Mouse (Mus musculus): ENCODE results near the gene Usp35.

Usp35 gene

DNA sequence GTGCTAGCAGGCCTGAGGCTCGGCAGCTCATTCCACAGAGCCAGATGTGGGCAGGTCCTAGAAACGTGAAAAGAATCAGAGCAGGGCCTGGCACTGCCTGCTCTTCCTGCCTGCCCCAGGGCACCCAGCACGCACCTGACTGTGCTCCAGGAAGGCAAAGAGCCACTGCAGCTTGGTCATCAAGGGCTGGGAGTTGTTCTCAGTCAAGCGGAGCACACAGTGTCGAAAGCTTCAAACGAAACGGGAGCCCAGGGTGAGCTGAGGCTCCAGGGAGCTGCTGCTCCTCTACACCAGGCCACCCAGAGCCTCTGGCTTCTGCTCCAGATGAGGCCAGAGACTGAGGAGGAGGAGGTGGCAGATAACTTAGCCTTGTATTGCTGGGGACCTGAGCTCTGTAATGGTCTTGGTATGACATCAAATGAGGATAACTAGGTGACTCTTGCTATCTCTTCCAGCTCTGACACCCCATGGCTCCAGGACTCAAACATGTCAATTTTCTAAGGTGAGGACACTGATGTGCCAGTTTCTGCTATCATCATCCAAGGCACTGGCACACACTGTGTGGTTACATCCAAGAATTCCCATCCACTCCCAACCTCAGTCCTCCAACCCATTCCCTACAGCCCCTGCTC lies 18.3 kb downstream of the Usp35 start:
- in situ Hi-C loops (cut with MseI, MboI) = no loop called here

DNA sequence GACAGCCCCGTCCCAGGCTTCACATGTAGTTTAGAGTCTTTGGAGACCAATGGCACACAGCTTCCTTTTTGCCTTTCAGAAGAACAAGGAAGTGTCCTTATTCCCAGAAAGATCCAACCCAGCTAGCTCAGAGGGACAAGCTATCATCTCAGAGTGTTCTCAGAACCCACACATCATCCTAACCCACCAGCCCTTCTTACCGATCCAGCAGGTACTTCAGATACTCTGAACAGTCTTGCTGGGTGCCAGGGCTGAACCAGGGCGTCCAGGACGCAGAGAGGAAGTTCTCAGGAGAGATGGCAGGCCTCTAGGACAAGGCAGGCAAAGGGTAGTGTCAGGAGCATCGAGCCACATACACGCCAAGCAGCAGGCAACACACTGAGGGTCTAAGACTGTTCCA lies 19.0 kb downstream of the Usp35 start:
- in situ Hi-C loops (cut with MseI, MboI) = no loop called here

DNA sequence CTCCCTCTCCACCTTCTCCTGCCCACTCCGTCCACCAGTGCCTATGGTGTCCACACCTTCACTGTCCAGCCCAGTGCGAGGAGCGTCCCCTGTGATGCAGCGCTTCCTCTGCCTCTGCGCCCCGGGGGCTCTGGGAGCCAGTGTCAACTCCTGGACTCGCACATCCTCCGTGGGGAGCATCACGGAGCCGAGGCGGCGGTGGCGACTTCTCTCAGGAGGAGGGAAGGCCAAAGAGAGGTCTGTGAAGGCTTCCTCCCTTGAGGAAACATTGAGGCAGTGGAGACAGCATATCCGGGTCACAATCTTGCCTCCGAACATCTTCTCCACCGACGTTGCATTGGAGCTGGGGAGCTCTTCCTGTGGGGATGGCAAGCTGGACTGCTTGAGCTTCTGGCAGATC lies 19.6 kb downstream of the Usp35 start:
- in situ Hi-C loops (cut with MseI, MboI) = no loop called here

DNA sequence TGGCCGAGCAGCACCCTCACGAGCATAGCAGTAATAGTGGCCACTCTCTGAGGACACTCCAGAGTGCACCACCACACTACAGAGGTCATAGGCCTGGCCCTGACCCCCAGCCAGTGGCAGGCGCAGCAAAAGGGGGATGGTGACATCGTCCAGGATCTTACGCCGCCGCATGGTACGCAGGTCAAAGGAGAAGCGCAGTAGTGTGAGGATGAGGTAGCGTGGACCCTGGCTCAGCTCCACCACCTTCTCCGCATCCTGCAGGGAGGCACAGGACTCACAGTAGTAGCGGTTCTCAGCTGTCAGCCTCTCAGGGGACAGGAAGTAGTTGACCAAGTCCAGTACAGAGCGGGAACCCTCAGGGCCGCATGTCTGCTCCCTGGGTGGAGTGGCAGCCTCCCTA lies 20.2 kb downstream of the Usp35 start:
- in situ Hi-C loops (cut with MseI, MboI) = no loop called here

DNA sequence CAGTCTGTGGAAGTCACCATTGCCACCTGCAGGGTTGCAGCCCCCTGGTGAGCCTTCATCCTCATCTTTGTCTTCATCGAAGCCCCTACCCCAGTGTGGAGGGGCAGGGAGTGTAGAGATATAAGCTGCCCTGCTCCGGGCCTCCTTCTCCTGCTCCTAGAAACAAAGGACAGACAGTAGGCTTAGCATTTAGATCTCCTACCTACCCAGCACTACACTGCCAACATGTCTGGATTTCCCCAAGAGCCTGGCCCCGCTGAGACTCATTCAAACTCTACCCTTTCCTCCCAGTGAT lies 21.5 kb downstream of the Usp35 start:
- in situ Hi-C loops (cut with MseI, MboI) = no loop called here

DNA sequence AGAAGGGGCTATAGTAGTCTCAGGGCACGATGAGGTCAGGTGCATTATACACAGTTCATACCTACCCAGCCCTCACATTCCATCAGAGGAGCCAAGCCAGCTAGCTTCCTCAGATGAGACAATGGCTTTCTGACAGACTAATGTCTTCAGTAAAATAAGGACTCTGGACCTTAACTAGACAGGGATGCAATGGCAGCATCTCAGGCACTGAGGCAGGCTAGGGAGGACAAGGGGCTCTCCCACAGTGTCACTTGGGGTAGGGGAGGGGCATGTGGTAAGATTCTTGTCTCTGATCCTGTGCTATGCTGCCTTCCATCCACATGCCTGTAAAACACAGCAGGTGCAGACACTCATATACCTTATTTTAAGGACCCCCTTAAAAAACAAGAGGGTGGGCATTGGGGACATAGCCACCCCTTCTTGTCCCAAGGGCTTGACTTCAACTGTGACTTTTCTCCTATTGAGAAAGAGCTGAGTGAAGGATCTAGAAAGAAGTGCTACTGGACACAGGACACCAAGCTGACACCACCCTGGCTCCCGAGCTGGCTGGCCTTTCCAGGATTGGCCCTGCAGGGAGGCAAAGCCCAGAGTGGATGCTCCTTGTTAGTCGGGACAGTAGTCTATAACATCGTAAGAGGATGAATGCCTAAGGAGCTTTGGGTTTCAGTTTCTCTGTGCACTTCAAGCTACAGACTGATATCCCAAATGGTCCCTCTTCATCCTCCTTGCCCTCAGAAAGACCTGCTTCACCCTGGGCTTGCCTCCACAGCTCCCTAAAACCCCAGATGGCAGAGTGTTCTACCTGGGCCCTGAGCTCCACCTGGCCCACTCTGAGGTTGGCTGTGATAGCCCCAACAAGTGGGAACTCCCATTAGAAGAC lies 22.1 kb downstream of the Usp35 start:
- in situ Hi-C loops (cut with MseI, MboI) = no loop called here

DNA sequence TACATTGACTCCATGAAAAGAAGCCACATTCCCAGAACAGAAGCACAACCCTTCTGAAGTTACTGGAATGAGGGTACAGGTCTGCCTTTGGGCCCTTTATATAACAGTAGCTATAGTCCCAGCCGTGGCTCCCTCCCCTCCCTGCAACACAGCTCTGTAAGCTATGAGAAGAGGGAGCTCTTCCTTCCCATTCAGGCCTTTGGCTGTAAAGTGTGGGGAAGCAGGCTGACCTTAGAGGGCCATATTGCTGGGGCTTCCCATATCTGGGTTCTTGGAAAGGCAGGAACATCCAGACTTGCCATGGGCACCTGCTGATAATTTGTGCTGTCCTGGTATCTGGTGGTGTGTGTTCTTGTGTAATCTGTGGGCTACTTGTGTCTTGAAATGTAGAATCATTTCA lies 24.3 kb downstream of the Usp35 start:
- in situ Hi-C loops (cut with MseI, MboI) = no loop called here

DNA sequence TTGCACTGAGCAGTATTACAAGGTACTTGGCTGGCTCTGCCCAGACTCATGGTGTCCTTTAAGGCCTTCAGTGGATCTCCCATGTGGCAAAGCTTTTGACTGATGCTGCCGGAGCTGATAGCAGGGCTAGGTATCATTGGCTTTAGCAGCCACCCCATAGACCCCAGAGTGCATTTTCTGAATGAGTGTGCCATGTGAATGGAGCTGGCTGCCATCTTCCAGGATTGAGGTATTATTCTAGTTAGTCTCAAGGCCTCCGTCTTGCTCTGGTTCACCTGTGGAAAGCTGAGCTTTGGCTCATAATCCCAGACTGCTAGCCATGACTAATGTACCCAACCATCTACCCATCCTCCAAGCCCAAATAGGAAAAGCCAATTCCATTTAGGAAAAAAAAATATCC lies 25.0 kb downstream of the Usp35 start:
- in situ Hi-C loops (cut with MseI, MboI) = no loop called here

DNA sequence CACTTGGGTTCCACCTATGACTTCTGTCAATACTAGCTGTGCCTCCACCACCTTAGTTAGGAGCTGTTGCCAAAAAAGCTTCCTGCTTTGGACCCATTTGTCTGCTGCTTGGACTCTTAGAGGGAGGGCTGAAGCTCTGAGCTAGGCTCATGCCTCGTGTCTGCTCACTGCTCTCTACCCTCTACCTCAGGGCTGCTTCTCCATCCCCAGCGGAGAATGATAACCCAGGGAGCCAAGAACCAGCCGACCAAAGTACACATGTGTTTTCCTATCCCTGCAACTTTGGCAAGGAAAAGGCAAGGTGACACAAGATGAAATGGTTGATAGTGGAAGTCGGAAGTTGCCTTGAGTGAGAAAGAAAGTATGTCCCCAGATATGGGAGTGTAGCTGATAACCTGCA lies 26.6 kb downstream of the Usp35 start:
- in situ Hi-C loops (cut with MseI, MboI) = no loop called here

DNA sequence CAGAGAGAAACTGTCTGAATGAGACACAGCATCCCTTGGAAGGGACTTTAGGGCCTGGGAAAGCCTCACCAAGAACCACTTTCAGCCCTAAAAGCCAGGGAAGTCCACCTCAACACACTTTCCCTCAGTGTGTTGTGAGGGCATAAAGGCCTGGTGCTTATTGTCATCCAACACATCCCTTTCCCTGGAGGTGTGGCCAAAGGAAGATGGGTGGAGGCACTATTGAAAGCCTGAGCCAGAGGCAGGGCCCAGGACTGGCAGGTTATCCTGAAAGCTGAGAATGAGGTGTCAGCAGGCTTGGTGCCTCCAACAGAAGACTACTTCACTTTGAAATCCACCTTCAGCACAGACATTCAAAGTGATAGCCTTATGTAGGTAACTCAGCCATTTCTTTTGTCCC lies 27.3 kb downstream of the Usp35 start:
- in situ Hi-C loops (cut with MseI, MboI) = no loop called here

DNA sequence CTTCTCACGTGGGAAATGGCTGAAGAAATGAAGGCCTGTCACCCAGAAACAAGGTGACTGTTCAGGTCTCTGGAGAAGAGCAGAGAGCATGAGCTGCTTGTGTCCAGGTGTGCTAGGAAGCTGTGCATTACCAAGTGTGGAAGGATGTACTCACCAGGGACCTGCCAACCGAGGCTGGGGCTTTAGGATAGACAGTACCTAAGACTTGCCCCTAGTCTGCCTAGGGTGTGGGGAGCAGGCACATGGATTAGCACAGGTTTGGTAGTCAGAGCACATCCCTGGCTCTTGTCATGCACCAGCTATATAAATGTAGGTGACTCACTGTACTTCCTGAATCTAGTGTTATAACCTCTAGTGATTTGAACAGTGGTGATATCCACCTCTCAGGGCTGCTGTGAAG lies 28.2 kb downstream of the Usp35 start:
- in situ Hi-C loops (cut with MseI, MboI) = no loop called here

DNA sequence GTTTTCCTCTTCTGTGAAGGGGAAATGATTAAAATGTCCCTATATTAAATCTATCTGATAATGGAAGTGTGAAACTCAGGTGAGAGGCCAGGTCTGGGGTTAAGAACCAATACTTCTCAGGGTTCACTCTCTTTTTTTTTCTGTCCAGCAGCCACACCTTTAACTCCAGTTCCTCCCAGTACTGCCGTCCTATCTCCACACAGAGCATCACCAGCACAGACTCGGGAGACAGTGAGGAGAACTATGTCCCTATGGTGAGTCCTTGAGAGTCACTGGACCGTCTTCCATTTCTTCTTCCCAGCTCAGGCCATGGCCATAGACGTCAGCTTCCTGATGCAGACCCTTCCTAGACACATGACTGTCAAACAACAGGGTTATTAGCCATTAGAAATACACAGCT lies 28.9 kb downstream of the Usp35 start:
- in situ Hi-C loops (cut with MseI, MboI) = no loop called here

DNA sequence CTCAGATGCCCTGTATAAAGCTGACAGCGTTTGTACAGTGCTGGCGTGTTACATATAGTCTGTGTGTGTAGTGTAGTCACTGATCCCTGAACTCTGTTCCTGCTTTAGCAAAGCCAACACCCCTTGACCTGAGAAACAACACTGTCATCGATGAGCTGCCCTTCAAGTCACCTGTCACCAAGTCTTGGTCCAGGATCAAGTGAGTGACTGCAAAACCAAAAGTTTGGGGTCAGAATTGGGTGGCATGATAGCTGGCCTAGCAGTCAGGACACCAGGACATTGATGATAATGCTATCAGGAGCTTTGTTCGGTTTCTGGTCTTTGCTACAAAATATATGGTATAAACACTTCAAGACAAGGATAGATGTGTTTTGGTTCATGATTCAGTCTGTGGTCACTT lies 29.6 kb downstream of the Usp35 start:
- in situ Hi-C loops (cut with MseI, MboI) = no loop called here

DNA sequence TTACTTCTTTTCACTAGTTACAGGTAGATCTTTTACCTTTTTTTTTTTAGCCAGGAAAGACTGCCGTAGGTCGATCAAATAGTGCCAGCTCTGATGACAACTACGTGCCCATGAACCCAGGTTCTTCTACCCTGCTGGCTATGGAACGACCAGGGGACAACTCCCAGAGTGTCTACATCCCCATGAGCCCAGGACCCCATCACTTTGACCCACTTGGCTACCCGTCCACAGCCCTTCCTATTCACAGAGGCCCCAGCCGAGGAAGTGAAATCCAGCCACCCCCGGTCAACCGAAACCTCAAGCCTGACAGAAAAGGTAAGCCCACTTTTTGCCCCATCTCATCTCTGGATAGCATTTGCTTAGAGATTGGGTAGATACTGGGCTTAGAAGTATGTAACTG lies 30.5 kb downstream of the Usp35 start:
- in situ Hi-C loops (cut with MseI, MboI) = no loop called here

DNA sequence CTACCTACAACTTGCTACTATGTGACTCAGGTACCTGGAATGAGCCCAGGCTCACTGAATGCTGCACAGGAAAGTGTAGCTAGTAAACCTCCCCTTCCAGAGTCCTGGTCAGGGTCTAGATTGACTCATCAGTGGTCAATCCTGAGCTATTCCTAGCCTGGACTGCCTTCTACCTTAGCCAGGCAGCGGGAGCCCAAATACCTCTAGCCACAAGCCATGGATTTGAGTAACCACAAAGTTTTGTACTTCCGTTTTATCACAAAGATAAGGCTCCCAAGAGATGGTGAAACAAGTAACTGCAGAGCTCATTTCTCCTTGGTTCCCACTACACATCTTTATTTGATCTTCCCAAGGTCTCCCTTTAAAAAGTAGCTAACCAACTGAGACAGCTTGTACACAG lies 30.9 kb downstream of the Usp35 start:
- in situ Hi-C loops (cut with MseI, MboI) = no loop called here

DNA sequence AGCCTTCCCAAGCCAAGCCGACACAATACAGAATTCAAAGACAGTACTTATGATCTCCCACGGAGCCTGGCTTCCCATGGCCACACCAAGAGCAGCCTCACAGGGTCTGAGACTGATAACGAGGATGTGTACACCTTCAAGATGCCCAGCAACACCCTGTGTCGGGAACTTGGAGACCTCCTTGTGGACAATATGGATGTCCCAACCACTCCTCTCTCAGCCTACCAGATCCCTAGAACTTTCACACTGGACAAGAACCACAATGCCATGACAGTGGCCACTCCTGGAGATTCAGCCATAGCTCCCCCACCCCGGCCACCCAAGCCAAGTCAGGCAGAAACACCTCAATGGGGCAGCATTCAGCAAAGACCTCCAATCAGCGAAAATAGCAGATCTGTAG lies 32.9 kb downstream of the Usp35 start:
- in situ Hi-C loops (cut with MseI, MboI) = loop anchor here (5.0 to 10.0 kb wide), 3 partner anchors 214 to 327 kb away; partner anchors contain the start of gene Gab2 (in 1 of the 2)

DNA sequence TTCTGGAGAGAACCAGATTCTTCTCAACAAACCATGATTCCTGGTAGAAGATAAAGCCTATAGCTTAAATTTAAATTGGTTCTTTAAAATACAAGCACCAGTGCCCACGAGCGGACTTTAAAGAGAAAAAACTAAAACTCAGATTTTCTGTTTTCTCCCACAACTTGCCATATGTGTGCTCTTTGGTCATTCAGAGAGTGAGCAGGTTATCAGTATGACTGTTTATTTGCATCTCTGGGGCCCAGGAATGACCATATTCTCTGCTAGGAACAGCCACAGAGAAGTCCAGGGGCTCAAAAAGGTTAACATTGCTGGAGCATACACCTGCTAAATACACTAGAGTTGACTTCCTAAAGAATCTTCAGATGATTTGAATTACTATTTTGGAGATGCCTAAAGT lies 33.5 kb downstream of the Usp35 start:
- in situ Hi-C loops (cut with MseI, MboI) = loop anchor here (5.0 to 10.0 kb wide), 3 partner anchors 213 to 326 kb away; partner anchors contain the start of gene Gab2 (in 1 of the 2)

DNA sequence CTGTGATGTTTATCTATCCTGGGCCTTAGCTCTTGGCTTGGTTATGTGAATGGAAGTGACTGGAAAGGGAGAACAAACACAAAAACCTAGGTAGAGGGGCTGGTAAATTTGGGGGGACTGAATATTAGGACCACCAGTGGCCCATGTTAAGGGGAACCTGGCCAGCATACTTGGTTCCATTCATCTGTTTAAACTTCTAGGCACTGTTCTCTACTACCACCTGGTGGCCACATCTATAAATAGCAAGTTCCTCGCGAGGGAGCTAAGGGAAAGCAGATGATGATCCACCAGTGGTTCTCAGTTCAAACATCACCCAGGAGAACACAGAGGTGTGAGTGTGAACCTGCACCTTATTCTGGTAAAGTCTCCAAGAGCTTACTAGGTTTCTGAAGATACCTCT lies 34.4 kb downstream of the Usp35 start:
- in situ Hi-C loops (cut with MseI, MboI) = loop anchor here (5.0 to 10.0 kb wide), 3 partner anchors 213 to 325 kb away; partner anchors contain the start of gene Gab2 (in 1 of the 2)

DNA sequence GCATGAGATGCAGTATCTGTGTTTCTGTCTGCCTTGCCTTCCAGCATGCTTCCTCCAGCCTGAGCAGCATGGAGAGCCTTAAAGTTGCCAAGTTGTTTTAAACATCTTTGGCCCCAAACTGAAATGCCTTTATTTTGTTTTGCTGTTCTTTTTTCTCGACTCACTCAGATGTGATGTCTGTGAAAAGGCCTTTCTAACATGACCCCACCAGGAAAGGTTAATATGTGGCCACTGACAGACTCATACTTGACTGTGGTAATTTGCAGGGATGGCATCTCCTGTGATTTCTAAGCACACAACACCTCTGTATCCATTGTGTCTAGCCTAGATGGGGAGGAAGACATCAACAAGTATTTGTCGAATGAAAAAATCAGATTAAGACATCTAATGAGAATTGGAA lies 34.8 kb downstream of the Usp35 start:
- in situ Hi-C loops (cut with MseI, MboI) = loop anchor here (5.0 to 10.0 kb wide), 3 partner anchors 212 to 325 kb away; partner anchors contain the start of gene Gab2 (in 1 of the 2)

DNA sequence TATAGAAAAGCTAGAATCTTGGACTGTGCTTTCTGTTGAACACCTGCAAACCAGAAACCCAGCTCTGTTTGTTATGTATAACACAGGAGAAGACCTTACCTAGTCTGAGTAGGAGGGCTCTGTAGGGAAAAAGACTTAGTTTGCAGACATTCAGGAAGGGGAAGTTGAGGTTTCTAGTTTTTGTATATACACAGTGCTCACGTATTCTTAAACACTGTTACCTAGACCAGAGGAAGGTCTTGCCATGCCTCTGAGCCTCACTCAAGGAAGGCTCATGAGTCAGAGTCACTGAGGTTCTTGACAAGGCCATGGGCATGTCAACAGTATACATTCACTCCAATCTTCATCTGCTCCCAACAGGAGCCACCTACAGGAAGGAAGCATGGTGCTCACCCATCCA lies 60.8 kb downstream of the Usp35 start:
- in situ Hi-C loops (cut with MseI, MboI) = no loop called here

DNA sequence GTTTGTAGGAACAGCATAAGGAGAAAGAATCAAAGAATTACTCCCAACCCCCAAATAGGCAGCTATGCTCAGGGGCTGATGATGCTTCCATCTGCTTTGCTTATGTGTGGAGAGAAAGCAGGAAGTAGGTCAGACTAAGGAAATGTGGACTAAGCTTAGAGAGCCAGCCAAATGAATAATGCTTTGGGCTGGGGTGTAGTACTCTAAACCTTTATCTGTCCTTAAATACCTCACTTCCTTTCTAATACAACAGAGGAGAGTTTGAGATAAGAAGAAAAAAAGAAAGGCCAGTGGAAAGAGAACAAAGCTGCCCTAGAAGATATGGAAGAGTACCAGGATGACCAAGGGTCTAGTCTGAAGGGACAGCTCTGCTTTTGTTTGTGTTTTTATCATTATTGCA lies 61.5 kb downstream of the Usp35 start:
- in situ Hi-C loops (cut with MseI, MboI) = no loop called here

DNA sequence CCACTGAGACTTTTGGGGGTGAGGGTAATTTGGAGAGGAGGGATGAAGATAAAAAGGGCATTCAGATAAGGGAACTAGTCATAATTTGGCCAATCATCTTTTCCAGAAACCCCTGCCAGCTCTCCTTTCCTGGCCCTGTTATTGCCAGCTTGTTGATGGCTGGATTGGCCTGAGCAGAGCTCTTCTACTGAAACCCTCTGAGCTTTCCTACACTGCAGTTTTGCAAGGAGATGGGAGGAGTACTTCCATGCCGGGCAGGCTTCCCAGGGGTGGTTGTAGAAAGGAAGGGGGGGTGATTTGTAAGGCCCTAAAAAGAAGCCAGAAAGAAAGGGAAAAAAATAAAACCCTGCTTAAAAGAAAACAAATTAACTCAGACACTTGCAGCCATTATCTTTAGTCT lies 69.3 kb downstream of the Usp35 start:
- in situ Hi-C loops (cut with MseI, MboI) = no loop called here
